Comparison of ENCODE assay signal across 23 mouse cellular contexts in the genomic region with DNA sequence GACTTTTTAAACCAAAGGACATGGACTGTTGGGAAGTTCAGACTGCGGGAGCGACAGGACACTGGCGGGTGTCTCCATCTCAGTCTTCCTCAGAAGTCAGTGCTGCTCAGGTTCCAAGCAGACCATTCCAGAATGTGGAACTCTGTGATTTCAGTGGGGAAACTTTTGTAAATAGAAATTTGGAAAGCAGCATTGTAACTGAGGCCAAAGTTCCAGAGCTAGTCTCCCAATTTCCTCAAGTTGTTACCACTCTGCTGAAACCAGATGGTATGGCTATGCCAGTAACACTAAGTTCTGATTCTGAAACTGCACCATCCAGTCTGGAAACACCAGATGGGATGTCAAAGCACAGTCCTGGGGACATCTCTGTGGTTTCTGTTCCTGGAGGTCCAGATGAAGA. TPM values are rescaled to one million over a fixed set of nuclear protein-coding genes. Genes with fewer than 3 reads are reported as not detected.
"Had no signal": no experiment of that assay in that cellular context is flagged by ENCODE, and none has a peak within 500 bp of the region (broad histone marks: within the 10 kb centered on the region; RNA-seq: fewer than 3 reads in every experiment).

No protein-coding gene starts in this region.

- H3K4me1 ChIP-seq: liver, embryonic 13.5 days; liver, embryonic 15.5 days; lung, embryonic 15.5 days; midbrain, embryonic 10.5 days; midbrain, embryonic 13.5 days; neural tube, embryonic 13.5 days; neural tube, embryonic 15.5 days; stomach, embryonic 15.5 days had no signal

- H3K9ac ChIP-seq: liver, embryonic 13.5 days; liver, embryonic 15.5 days; liver, postnatal 0 days; lung, embryonic 15.5 days; midbrain, embryonic 13.5 days; neural tube, embryonic 13.5 days; neural tube, embryonic 15.5 days; stomach, embryonic 15.5 days had no signal

- H3K9me3 ChIP-seq: liver, embryonic 13.5 days; liver, embryonic 15.5 days; lung, embryonic 15.5 days; midbrain, embryonic 10.5 days; midbrain, embryonic 13.5 days; neural tube, embryonic 13.5 days; neural tube, embryonic 15.5 days; stomach, embryonic 15.5 days had no signal

- ATAC-seq: lung, postnatal 0 days; midbrain, embryonic 13.5 days; midbrain, embryonic 16.5 days had no signal

- DNase-seq: liver, embryonic 13.5 days; liver, postnatal 0 days; lung, adult 2 months; lung, postnatal 14 days; lung, postnatal 36 days; retina, postnatal 1 day; right cerebral cortex, adult 18-20 months; thymus, adult 2 months; thymus, postnatal 14 days; thymus, postnatal 36 days had no signal

- H3K27me3 ChIP-seq: liver, embryonic 13.5 days; liver, embryonic 15.5 days; lung, embryonic 15.5 days; midbrain, embryonic 13.5 days; neural tube, embryonic 13.5 days; neural tube, embryonic 15.5 days; stomach, embryonic 15.5 days had no signal

- H3K4me3 ChIP-seq: liver, embryonic 13.5 days; liver, embryonic 15.5 days; lung, embryonic 15.5 days; midbrain, embryonic 10.5 days; midbrain, embryonic 13.5 days; myocyte; neural tube, embryonic 13.5 days; neural tube, embryonic 15.5 days; stomach, embryonic 15.5 days had no signal

- H3K27ac ChIP-seq: liver, embryonic 13.5 days; liver, embryonic 15.5 days; lung, embryonic 15.5 days; midbrain, embryonic 10.5 days; midbrain, embryonic 13.5 days; neural tube, embryonic 13.5 days; neural tube, embryonic 15.5 days; stomach, embryonic 15.5 days; stomach, postnatal 0 days had no signal

- H3K4me2 ChIP-seq: liver, embryonic 13.5 days; liver, embryonic 15.5 days; lung, embryonic 15.5 days; midbrain, embryonic 13.5 days; neural tube, embryonic 13.5 days; neural tube, embryonic 15.5 days; stomach, embryonic 15.5 days had no signal

- H3K36me3 ChIP-seq: neural tube, embryonic 15.5 days had no signal

RNA-seq across cellular contexts. Expression of gene Loxl4, which starts 49.6 kb away (rescaled TPM):
- total RNA-seq: megakaryocyte, adult 5-6 weeks; megakaryocyte-erythroid progenitor cell, adult 5-6 weeks had no signal
